ENCODE assay signal across 8 mouse cellular contexts in genomic region chr9:116873033-116873975, GRCm38 (mm10).
DNase-seq lines count a peak whose midpoint lies in the region; ATAC-seq and TF ChIP-seq lines count a peak whose summit lies in the region.

No protein-coding gene starts in this region.

- peak; percentile 74 for DNase-seq in forebrain, postnatal 0 days
- DNase-seq in adrenal gland, postnatal 36 days, result peak; percentile 36 to 48
- peak; percentile 8 for DNase-seq in gonadal fat pad, adult 2 months (ENCODE audit: low read depth)
- peak; percentile 57 for DNase-seq in liver, postnatal 0 days
- DNase-seq in hindbrain, embryonic 11.5 days (ENCODE audit: low spot score), result no peak

- TF ChIP-seq POLR2A in small intestine, adult 2 months (IDR thresholded peaks at IDR 0.05; ENCODE audit: low read depth, low read length), result no peak

- 0 out of 2 replicates have a peak, but pooled peaks cover 7% of the 10 kb centered on the region for H3K4me1 ChIP-seq in forebrain, postnatal 0 days (ENCODE audit: insufficient read depth)
- H3K4me1 ChIP-seq in forebrain, embryonic 13.5 days, result no peaks in the 10 kb centered on the region
- peaks cover 35% of the 10 kb centered on the region for H3K4me1 ChIP-seq in kidney, embryonic 15.5 days
- H3K4me1 ChIP-seq in liver, postnatal 0 days (ENCODE audit: insufficient read depth), result peaks cover 8% of the 10 kb centered on the region; the same call in 1 of the 2 replicates
- peaks cover 6% of the 10 kb centered on the region; the same call in 1 of the 2 replicates for H3K4me1 ChIP-seq in small intestine, adult 2 months (ENCODE audit: control insufficient read depth, insufficient read depth, insufficient read length, low read length)
- H3K4me1 ChIP-seq in hindbrain, embryonic 11.5 days (replicated peaks; ENCODE audit: control insufficient read depth, insufficient read depth, low read length), result no peaks in the 10 kb centered on the region

- no peaks in the 10 kb centered on the region for H3K27me3 ChIP-seq in forebrain, postnatal 0 days (ENCODE audit: insufficient read depth, low read length)
- H3K27me3 ChIP-seq in forebrain, embryonic 13.5 days, result no peaks in the 10 kb centered on the region
- no peaks in the 10 kb centered on the region for H3K27me3 ChIP-seq in kidney, embryonic 15.5 days
- H3K27me3 ChIP-seq in liver, postnatal 0 days (ENCODE audit: insufficient read depth, low read length), result no peaks in the 10 kb centered on the region
- no peaks in the 10 kb centered on the region for H3K27me3 ChIP-seq in small intestine, adult 2 months (ENCODE audit: control insufficient read depth, insufficient read depth, low read length)
- no peaks in the 10 kb centered on the region for H3K27me3 ChIP-seq in hindbrain, embryonic 11.5 days (ENCODE audit: control insufficient read depth, insufficient read depth, low read length)

- H3K4me3 ChIP-seq in forebrain, postnatal 0 days (ENCODE audit: low read depth, low read length), result no peak overlapping the region
- H3K4me3 ChIP-seq in forebrain, embryonic 13.5 days, result no peak overlapping the region
- H3K4me3 ChIP-seq in kidney, embryonic 15.5 days (replicated peaks), result no peak overlapping the region
- peak overlapping the region; percentile 33 for H3K4me3 ChIP-seq in liver, postnatal 0 days (ENCODE audit: low read depth, low read length)
- peak overlapping the region; percentile 29; the same call in 1 of the 2 replicates for H3K4me3 ChIP-seq in small intestine, adult 2 months (ENCODE audit: low read depth, low read length)
- no peak overlapping the region for H3K4me3 ChIP-seq in hindbrain, embryonic 11.5 days (ENCODE audit: low read depth, low read length)

- no peak overlapping the region for H3K9ac ChIP-seq in forebrain, postnatal 0 days
- H3K9ac ChIP-seq in forebrain, embryonic 13.5 days, result no peak overlapping the region
- H3K9ac ChIP-seq in kidney, embryonic 15.5 days, result no peak overlapping the region
- no peak overlapping the region for H3K9ac ChIP-seq in liver, postnatal 0 days (replicated peaks)
- no peak overlapping the region for H3K9ac ChIP-seq in hindbrain, embryonic 11.5 days (ENCODE audit: low read depth, low read length)

- 68% methylated on average over 30 of the region's 30 CpGs for WGBS in forebrain, postnatal 0 days
- 84% methylated on average over 30 of the region's 30 CpGs for WGBS in forebrain, embryonic 13.5 days
- 39% methylated on average over 30 of the region's 30 CpGs for WGBS in kidney, embryonic 15.5 days
- 24% methylated on average over 30 of the region's 30 CpGs for WGBS in liver, postnatal 0 days (ENCODE audit: insufficient replicate concordance)
- WGBS in small intestine, adult 2 months, result 19% methylated on average over 30 of the region's 30 CpGs
- 81% methylated on average over 30 of the region's 30 CpGs for WGBS in hindbrain, embryonic 11.5 days

- ATAC-seq in forebrain, postnatal 0 days, result peak; percentile 80
- ATAC-seq in forebrain, embryonic 13.5 days, result no peak
- ATAC-seq in kidney, embryonic 15.5 days (replicated peaks; ENCODE audit: low FRiP score), result peak; percentile 83
- peak; percentile 96 for ATAC-seq in liver, postnatal 0 days
- no peak for ATAC-seq in hindbrain, embryonic 11.5 days (ENCODE audit: low FRiP score)

- H3K27ac ChIP-seq in forebrain, postnatal 0 days (ENCODE audit: low read depth, low read length), result no peak overlapping the region
- H3K27ac ChIP-seq in forebrain, embryonic 13.5 days, result no peak overlapping the region
- H3K27ac ChIP-seq in kidney, embryonic 15.5 days, result peak overlapping the region; percentile 86
- H3K27ac ChIP-seq in liver, postnatal 0 days (ENCODE audit: low read depth), result peak overlapping the region; percentile 84
- H3K27ac ChIP-seq in small intestine, adult 2 months (ENCODE audit: insufficient read depth, low read depth, low read length), result no peak overlapping the region; the same call in 1 of the 2 replicates
- H3K27ac ChIP-seq in hindbrain, embryonic 11.5 days (ENCODE audit: low read depth, low read length), result no peak overlapping the region

- no peaks in the 10 kb centered on the region for H3K9me3 ChIP-seq in forebrain, postnatal 0 days (ENCODE audit: low read length)
- H3K9me3 ChIP-seq in forebrain, embryonic 13.5 days (replicated peaks), result peaks cover 7% of the 10 kb centered on the region; the same call in 1 of the 2 replicates
- H3K9me3 ChIP-seq in kidney, embryonic 15.5 days (replicated peaks), result peaks cover under 1% of the 10 kb centered on the region; the same call in 1 of the 2 replicates
- H3K9me3 ChIP-seq in liver, postnatal 0 days (ENCODE audit: low read length), result no peaks in the 10 kb centered on the region
- H3K9me3 ChIP-seq in hindbrain, embryonic 11.5 days (ENCODE audit: control insufficient read depth, low read length), result no peaks in the 10 kb centered on the region

- TF ChIP-seq CTCF in forebrain, postnatal 0 days (IDR thresholded peaks at IDR 0.05; ENCODE audit: low read depth), result no peak
- TF ChIP-seq CTCF in liver, postnatal 0 days (IDR thresholded peaks at IDR 0.05; ENCODE audit: low read depth), result no peak
- TF ChIP-seq CTCF in small intestine, adult 2 months (IDR thresholded peaks at IDR 0.05; ENCODE audit: extremely low read depth, insufficient read length, insufficient replicate concordance, low read depth, low read length), result no peak

- no peaks in the 10 kb centered on the region for H3K36me3 ChIP-seq in forebrain, postnatal 0 days (ENCODE audit: insufficient read depth)
- no peaks in the 10 kb centered on the region for H3K36me3 ChIP-seq in forebrain, embryonic 13.5 days (ENCODE audit: poor library complexity, severe bottlenecking)
- no peaks in the 10 kb centered on the region for H3K36me3 ChIP-seq in kidney, embryonic 15.5 days
- H3K36me3 ChIP-seq in liver, postnatal 0 days (replicated peaks; ENCODE audit: insufficient read depth, low read length), result no peaks in the 10 kb centered on the region
- no peaks in the 10 kb centered on the region for H3K36me3 ChIP-seq in small intestine, adult 2 months (ENCODE audit: control insufficient read depth, insufficient read depth, low read length)
- no peaks in the 10 kb centered on the region for H3K36me3 ChIP-seq in hindbrain, embryonic 11.5 days (ENCODE audit: control insufficient read depth, insufficient read depth, low read length)

- H3K4me2 ChIP-seq in forebrain, postnatal 0 days (ENCODE audit: low read depth), result no peak overlapping the region
- H3K4me2 ChIP-seq in forebrain, embryonic 13.5 days, result no peak overlapping the region
- H3K4me2 ChIP-seq in kidney, embryonic 15.5 days, result peak overlapping the region; percentile 35
- H3K4me2 ChIP-seq in liver, postnatal 0 days (ENCODE audit: low read depth, low read length), result peak overlapping the region; percentile 65
- H3K4me2 ChIP-seq in hindbrain, embryonic 11.5 days (replicated peaks; ENCODE audit: low read depth, low read length), result no peak overlapping the region

- peak; percentile 92 for TF ChIP-seq EP300 in liver, postnatal 0 days (IDR thresholded peaks at IDR 0.05; ENCODE audit: low read depth)

Comparison
In these comparisons a context has a peak if more than half of its experiments do, and no peak if none do; other contexts are left out.
1. ATAC-seq: peak in forebrain, postnatal 0 days (single experiment), kidney, embryonic 15.5 days (single experiment) and liver, postnatal 0 days (single experiment); none in forebrain, embryonic 13.5 days (single experiment) and hindbrain, embryonic 11.5 days (single experiment).
2. H3K27ac ChIP-seq: peak in kidney, embryonic 15.5 days (single experiment) and liver, postnatal 0 days (single experiment); none in forebrain, postnatal 0 days (single experiment), forebrain, embryonic 13.5 days (single experiment), small intestine, adult 2 months (single experiment) and hindbrain, embryonic 11.5 days (single experiment).
3. H3K4me2 ChIP-seq: peak in kidney, embryonic 15.5 days (single experiment) and liver, postnatal 0 days (single experiment); none in forebrain, postnatal 0 days (single experiment), forebrain, embryonic 13.5 days (single experiment) and hindbrain, embryonic 11.5 days (single experiment).
4. H3K4me3 ChIP-seq: peak in liver, postnatal 0 days (single experiment) and small intestine, adult 2 months (single experiment); none in forebrain, postnatal 0 days (single experiment), forebrain, embryonic 13.5 days (single experiment), kidney, embryonic 15.5 days (single experiment) and hindbrain, embryonic 11.5 days (single experiment).